Mouse (Mus musculus): Measurements from ENCODE around the gene Spns2.

DNA sequence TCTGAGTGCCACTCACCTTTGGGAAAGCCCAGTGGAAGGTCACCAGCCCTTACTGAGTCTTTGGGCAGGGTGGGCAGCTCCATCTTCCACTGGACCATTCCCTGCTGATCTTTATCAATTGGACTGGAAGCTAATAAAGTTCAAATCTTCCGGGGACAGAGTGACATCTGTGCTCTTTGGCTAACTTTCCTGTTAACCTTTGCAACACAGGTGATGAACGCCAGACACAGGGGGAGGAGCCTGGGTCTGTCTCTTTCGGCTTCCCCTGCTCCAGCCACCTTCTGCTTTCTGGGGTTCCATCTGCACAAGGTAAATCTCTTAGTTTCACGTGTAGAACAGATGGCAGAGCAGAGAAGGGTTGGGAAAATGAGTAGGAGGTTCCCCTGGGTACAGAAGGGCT is 51.3 kb downstream of the Spns2 start:
- TF ChIP-seq CTCF (conservative IDR thresholded peaks at IDR 0.05 in 1 of 2, IDR thresholded peaks at IDR 0.05 in 1 of 2; ENCODE audit: low read depth in 2 of 2, low read length in 2 of 2), result no peak
- TF ChIP-seq POLR2A (IDR thresholded peaks at IDR 0.05; ENCODE audit: low read depth, low read length), result no peak
- no peak for TF ChIP-seq ZC3H11A (IDR thresholded peaks at IDR 0.05; ENCODE audit: low read depth, low read length)
- TF ChIP-seq CHD2 (IDR thresholded peaks at IDR 0.05; ENCODE audit: low read length), result no peak
- no peak for TF ChIP-seq UBTF (IDR thresholded peaks at IDR 0.05; ENCODE audit: low read depth, low read length)
- TF ChIP-seq RAD21 (IDR thresholded peaks at IDR 0.05; ENCODE audit: low read depth, low read length), result no peak
- TF ChIP-seq TCF12 (IDR thresholded peaks at IDR 0.05; ENCODE audit: low read depth, low read length), result no peak
- no peak for TF ChIP-seq IRF4 (IDR thresholded peaks at IDR 0.05; ENCODE audit: low read depth, low read length)
- TF ChIP-seq USF1 (IDR thresholded peaks at IDR 0.05; ENCODE audit: low read depth, low read length), result no peak
- no peak for TF ChIP-seq USF2 (conservative IDR thresholded peaks at IDR 0.05; ENCODE audit: low read depth, low read length)
- TF ChIP-seq POLR2AphosphoS2 (IDR thresholded peaks at IDR 0.05; ENCODE audit: low read depth, low read length), result no peak

Measured in CH12.LX (cell line).